Comparison of ENCODE assay signal across 12 mouse cellular contexts in the genomic region with DNA sequence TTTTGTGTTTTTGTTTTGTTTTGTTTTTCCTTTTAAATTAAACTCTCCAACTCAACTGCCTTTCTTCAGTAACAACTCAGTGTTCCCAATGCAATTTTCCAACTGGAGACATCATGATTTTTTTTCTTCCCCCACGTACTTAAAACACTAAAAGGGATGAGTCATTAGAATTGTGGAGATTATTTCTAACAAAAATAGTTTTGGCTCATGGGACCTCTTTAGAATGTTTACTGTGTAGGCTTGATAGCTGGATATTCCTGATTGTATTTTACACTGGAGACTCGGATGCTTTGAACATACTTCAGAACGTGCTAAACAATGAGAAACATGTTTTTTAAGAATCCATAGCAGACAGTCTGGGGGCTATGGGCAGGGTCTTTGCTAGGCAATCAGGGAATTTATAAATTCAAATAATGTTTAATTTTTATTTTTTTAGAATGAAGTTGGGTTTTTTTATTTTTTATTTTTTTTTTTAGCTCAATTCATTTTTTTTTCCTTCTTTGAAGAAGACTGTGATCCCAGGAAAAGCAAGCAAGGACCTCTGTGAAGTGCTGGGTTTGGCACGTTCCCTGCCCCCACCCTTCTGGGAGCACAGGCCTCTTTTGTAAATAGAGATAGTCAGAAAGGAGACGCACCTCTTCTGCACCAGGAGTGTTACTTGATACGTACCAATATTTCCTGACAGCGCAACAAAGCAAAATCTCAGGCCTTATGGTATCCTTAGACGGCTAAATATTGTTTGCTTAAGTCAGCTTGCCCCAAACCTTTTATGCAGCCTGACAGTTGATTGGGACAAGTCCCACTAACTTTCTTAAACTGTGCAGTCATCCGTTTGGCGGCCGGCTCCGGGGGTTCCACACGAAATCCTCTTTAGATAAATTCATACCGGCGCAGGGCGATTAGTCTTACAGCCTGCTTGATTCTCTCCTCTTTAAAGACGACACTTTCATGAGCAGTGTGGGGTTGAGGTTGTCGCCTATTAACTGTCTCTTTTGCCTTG. TPM values are rescaled to one million over a fixed set of nuclear protein-coding genes. Genes with fewer than 3 reads are reported as not detected.
DNase-seq lines count a peak whose midpoint lies in the region; ATAC-seq and TF ChIP-seq lines count a peak whose summit lies in the region.
"Had no signal": no experiment of that assay in that cellular context is flagged by ENCODE, and none has a peak within 500 bp of the region (broad histone marks: within the 10 kb centered on the region; RNA-seq: fewer than 3 reads in every experiment).

No protein-coding gene starts in this region.

- H3K36me3 ChIP-seq in liver, postnatal 0 days (replicated peaks; ENCODE audit: insufficient read depth, low read length): no peaks in the 10 kb centered on the region
- H3K36me3 ChIP-seq in embryonic facial prominence, embryonic 10.5 days (replicated peaks): no peaks in the 10 kb centered on the region
- H3K36me3 ChIP-seq in liver, embryonic 13.5 days: no peaks in the 10 kb centered on the region

- TF ChIP-seq CTCF in gastrocnemius, adult 2 months (IDR thresholded peaks at IDR 0.05): no peak
- no peak for TF ChIP-seq CTCF in liver, postnatal 0 days (IDR thresholded peaks at IDR 0.05; ENCODE audit: low read depth)

- H3K9ac ChIP-seq in liver, postnatal 0 days (replicated peaks): no peak overlapping the region
- no peak overlapping the region for H3K9ac ChIP-seq in liver, embryonic 13.5 days

- DNase-seq in gastrocnemius, adult 2 months: no peak
- DNase-seq in gastrocnemius, postnatal 36 days: no peak
- DNase-seq in liver: peak; percentile 25
- no peak for DNase-seq in liver, postnatal 0 days
- peak; percentile 44 for DNase-seq in embryonic facial prominence, embryonic 10.5 days (ENCODE audit: low spot score)
- no peak for DNase-seq in liver, embryonic 13.5 days
- no peak for DNase-seq in thymus, postnatal 0 days (ENCODE audit: low spot score)
- DNase-seq: B cell, adult 2 months had no signal

- H3K4me3 ChIP-seq in gastrocnemius, adult 2 months: no peak overlapping the region
- H3K4me3 ChIP-seq in liver, postnatal 0 days (ENCODE audit: low read depth, low read length): no peak overlapping the region
- H3K4me3 ChIP-seq in embryonic facial prominence, embryonic 10.5 days: peak overlapping the region; percentile 18; the same call in 1 of the 2 replicates
- H3K4me3 ChIP-seq in liver, embryonic 13.5 days (replicated peaks): no peak overlapping the region

- intact Hi-C loops in gastrocnemius, adult 2 months (cut with DNase I): loop anchor here (2.0 to 10.0 kb wide), 4 partner anchors 33 to 1035 kb away; no protein-coding TSS in a partner anchor
- intact Hi-C loops in gastrocnemius, postnatal 36 days (cut with DNase I): loop anchor here (5.0 kb wide), 1 partner anchor 487 kb away; no protein-coding TSS in a partner anchor

- WGBS in liver, postnatal 0 days (ENCODE audit: insufficient replicate concordance): 41% methylated on average over 18 of the region's 18 CpGs
- 16% methylated on average over 18 of the region's 18 CpGs for WGBS in embryonic facial prominence, embryonic 10.5 days
- 43% methylated on average over 18 of the region's 18 CpGs for WGBS in liver, embryonic 13.5 days (ENCODE audit: insufficient replicate concordance)

- H3K4me2 ChIP-seq in liver, postnatal 0 days (ENCODE audit: low read depth, low read length): no peak overlapping the region
- no peak overlapping the region for H3K4me2 ChIP-seq in liver, embryonic 13.5 days

- H3K9me3 ChIP-seq in liver, postnatal 0 days (ENCODE audit: low read length): no peaks in the 10 kb centered on the region
- no peaks in the 10 kb centered on the region for H3K9me3 ChIP-seq in embryonic facial prominence, embryonic 10.5 days
- H3K9me3 ChIP-seq in liver, embryonic 13.5 days (replicated peaks): no peaks in the 10 kb centered on the region

- H3K27ac ChIP-seq in gastrocnemius, adult 2 months: peak overlapping the region; percentile 46
- H3K27ac ChIP-seq in liver, postnatal 0 days (ENCODE audit: low read depth): no peak overlapping the region
- H3K27ac ChIP-seq in embryonic facial prominence, embryonic 10.5 days (replicated peaks): peak overlapping the region; percentile 73
- H3K27ac ChIP-seq in liver, embryonic 13.5 days: 0 out of 2 replicates have a peak overlapping the region, but pooled peaks have one; percentile 10

- H3K27me3 ChIP-seq in liver, postnatal 0 days (ENCODE audit: insufficient read depth, low read length): no peaks in the 10 kb centered on the region
- H3K27me3 ChIP-seq in embryonic facial prominence, embryonic 10.5 days (replicated peaks; ENCODE audit: low read depth, poor library complexity, severe bottlenecking): peaks cover 16% of the 10 kb centered on the region; the same call in 1 of the 2 replicates
- H3K27me3 ChIP-seq in liver, embryonic 13.5 days: no peaks in the 10 kb centered on the region

- no peak for TF ChIP-seq EP300 in liver, postnatal 0 days (IDR thresholded peaks at IDR 0.05; ENCODE audit: low read depth)

- H3K4me1 ChIP-seq in liver, postnatal 0 days (ENCODE audit: insufficient read depth): no peaks in the 10 kb centered on the region
- peaks cover 72% of the 10 kb centered on the region for H3K4me1 ChIP-seq in embryonic facial prominence, embryonic 10.5 days
- peaks cover 33% of the 10 kb centered on the region for H3K4me1 ChIP-seq in liver, embryonic 13.5 days (replicated peaks)

- no peak for ATAC-seq in liver, postnatal 0 days
- ATAC-seq in liver, embryonic 13.5 days (ENCODE audit: low read depth): 0 out of 2 replicates have a peak, but pooled peaks have one; percentile 50
- no peak for ATAC-seq in cerebellum, adult (ENCODE audit: insufficient number of reproducible peaks, low FRiP score, low TSS enrichment)

RNA-seq across cellular contexts. Expression of gene Gm10295, which starts 28.8 kb away (rescaled TPM):
- not detected for total RNA-seq in gastrocnemius, adult 2 months (2021)
- not detected for total RNA-seq in gastrocnemius, postnatal 36 days (2021)
- polyA plus RNA-seq in liver, postnatal 0 days (2015; fragmentation: Nextera tagmentation; extraction: Ambion mirVana): not detected in 2 replicates
- not detected in 2 replicates for polyA plus RNA-seq in embryonic facial prominence, embryonic 10.5 days (2016; fragmentation: Nextera tagmentation; extraction: Ambion mirVana)
- polyA plus RNA-seq in liver, embryonic 13.5 days (2015; fragmentation: Nextera tagmentation; extraction: Ambion mirVana): not detected in 2 replicates
- polyA plus RNA-seq in thymus, postnatal 0 days (2015; fragmentation: Nextera tagmentation; extraction: Ambion mirVana): not detected in 2 replicates
- total RNA-seq: layer of hippocampus, adult 18-20 months had no signal
- polyA plus RNA-seq: limb, embryonic 11.5 days; spleen, adult 2 months had no signal

Comparison
In these comparisons a context has a peak if more than half of its experiments do, and no peak if none do; other contexts are left out.
1. DNase-seq: peak in liver (single experiment) and embryonic facial prominence, embryonic 10.5 days (single experiment); none in gastrocnemius, adult 2 months (single experiment), gastrocnemius, postnatal 36 days (0 of 2), liver, postnatal 0 days (single experiment), liver, embryonic 13.5 days (single experiment) and thymus, postnatal 0 days (single experiment).